Mouse (Mus musculus) forebrain, postnatal 0 days (tissue): ENCODE measurements at regions not wholly inside any gene's neighbourhood (a gene's known extent, or its start where the extent isn't known, plus 50 kb on each side); places are given as distances from the start of the nearest gene placed in this dataset.
A peak's percentile ranks its signal among the peaks of the same experiment; 100 is the strongest.

Experiments used
- ATAC-seq: fragments of 200-750 bp; cut with Nextera tagmentation; 2 replicates; pipeline ENCODE4 v1.8.0; 2017; ENCODE audit warnings: mild to moderate bottlenecking, moderate library complexity
- DNase-seq: peaks from one replicate; pipeline ENCODE4 v3.0.0-alpha.2; 2015
- H3K27ac ChIP-seq: fragments of 300-500 bp; sonication (generic); 2 replicates; pipeline ENCODE4 v1.5.1; 2014; ENCODE audit warnings: low read depth, mild to moderate bottlenecking, antibody characterized with exemption, low read length, moderate library complexity, mixed read lengths
- H3K27me3 ChIP-seq: fragments of 300-500 bp; sonication (generic); 2 replicates; pipeline ENCODE4 v1.6.1; 2014; ENCODE audit warnings: mild to moderate bottlenecking, low read length, mixed read lengths; ENCODE audit not compliant: insufficient read depth
- H3K36me3 ChIP-seq: fragments of 300-500 bp; sonication (generic); 2 replicates; pipeline ENCODE4 v1.6.1; 2014; ENCODE audit warnings: mild to moderate bottlenecking, moderate library complexity; ENCODE audit not compliant: insufficient read depth
- H3K4me1 ChIP-seq: fragments of 300-500 bp; sonication (generic); 2 replicates; pipeline ENCODE4 v1.6.1; 2014; ENCODE audit warnings: antibody characterized with exemption; ENCODE audit not compliant: insufficient read depth
- H3K4me2 ChIP-seq: fragments of 300-500 bp; sonication (generic); 2 replicates; pipeline ENCODE4 v1.6.1; 2014; ENCODE audit warnings: low read depth, mild to moderate bottlenecking, moderate library complexity
- H3K4me3 ChIP-seq: fragments of 300-500 bp; sonication (generic); 2 replicates; pipeline ENCODE4 v1.5.1; 2014; ENCODE audit warnings: low read depth, low read length, mixed read lengths
- H3K9ac ChIP-seq: fragments of 300-500 bp; sonication (generic); 2 replicates; pipeline ENCODE4 v1.6.1; 2014; ENCODE audit warnings: mild to moderate bottlenecking
- H3K9me3 ChIP-seq: fragments of 300-500 bp; sonication (generic); 2 replicates; pipeline ENCODE4 v1.6.1; 2016; ENCODE audit warnings: low read length
- CTCF ChIP-seq: sonication (generic); IDR thresholded peaks from 2 replicates; pipeline ENCODE4 v1.5.1; 2016; ENCODE audit warnings: antibody characterized with exemption, control low read depth, low read depth
- WGBS: fragments of 180-500 bp; shearing (Covaris S2); extraction: QIAGEN DNeasy Blood & Tissue Kit; methylation state at CpG from one replicate; pipeline ENCODE4 v1.1.7; 2014; 5-methylcytosine and 5-hydroxymethylcytosine counted together

DNA sequence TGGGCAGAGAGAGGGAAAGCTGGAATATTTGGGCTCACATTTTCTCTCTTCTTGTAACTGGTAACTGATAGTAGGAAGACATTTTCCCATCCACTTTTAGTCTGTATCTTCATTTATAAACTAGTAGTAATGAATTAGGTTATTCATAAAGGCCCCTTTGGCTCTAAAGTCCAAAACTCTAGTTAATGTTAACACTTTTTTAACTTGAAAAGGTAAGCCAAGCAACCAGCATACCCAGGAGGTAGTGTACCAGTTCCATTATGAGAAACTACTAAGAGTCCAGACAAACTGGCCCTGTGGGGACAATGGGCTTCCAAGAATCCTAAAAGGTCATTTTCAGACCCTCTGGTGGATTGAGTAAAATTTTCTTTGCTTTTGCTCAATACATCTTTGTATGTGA lies 468.4 kb upstream of the Pappa start:
- H3K4me1 ChIP-seq = no peaks in the 10 kb centered on the region
- no peaks in the 10 kb centered on the region for H3K9me3 ChIP-seq
- no peak overlapping the region for H3K27ac ChIP-seq
- no peak overlapping the region for H3K4me2 ChIP-seq
- DNase-seq (no peak), ATAC-seq (no peak)
- no peaks in the 10 kb centered on the region for H3K27me3 ChIP-seq
- H3K4me3 ChIP-seq = no peak overlapping the region
- TF ChIP-seq CTCF = no peak
- H3K9ac ChIP-seq = no peak overlapping the region
- no peaks in the 10 kb centered on the region for H3K36me3 ChIP-seq

DNA sequence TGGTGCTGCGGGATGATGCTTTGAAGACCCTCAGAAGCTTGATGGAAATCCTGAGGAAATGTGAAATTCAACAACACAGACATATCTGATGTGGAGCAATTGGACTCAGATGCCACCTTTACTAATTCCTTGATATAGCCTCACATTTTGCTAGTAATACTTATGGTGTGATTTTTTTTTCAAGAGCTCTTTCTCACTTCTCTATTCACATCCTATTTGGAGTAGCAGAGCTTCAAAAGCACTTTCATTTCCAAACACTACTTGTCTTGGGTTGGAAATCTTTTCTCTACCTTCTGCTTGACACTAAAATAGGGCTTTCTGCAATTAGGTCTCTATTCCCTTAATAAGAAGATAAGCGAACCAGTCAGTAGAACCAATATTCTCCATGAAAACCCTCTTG lies 460.3 kb upstream of the Pappa start:
- 87% methylated on average over 2 of the region's 2 CpGs for WGBS
- Histone ChIP-seq H3K4me3 (no peak overlapping the region), H3K27ac (no peak overlapping the region), H3K4me1 (no peaks in the 10 kb centered on the region), H3K4me2 (no peak overlapping the region), H3K36me3 (no peaks in the 10 kb centered on the region), H3K9ac (no peak overlapping the region), H3K9me3 (no peaks in the 10 kb centered on the region), H3K27me3 (no peaks in the 10 kb centered on the region)
- no peak for TF ChIP-seq CTCF
- ATAC-seq (no peak), DNase-seq (no peak)

DNA sequence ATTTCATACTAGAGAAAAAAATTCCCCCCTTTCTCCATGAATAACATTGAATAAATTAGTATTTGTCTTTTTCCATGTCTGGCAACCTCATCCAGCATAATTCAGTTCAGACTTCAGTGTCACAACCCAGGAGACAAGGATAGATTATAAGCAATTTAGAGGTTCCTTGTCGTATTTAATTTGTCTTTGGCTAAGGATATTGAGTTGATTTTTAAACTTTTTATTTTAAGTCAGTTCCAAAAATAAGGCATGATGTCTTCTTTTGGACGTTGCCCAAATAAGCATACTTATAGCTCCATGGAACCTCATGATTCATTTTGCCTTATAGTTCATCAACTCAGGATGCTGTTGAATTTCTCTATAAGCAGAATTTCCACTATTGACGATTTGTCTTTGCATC lies 456.0 kb upstream of the Pappa start:
- WGBS = 80% methylated on average over 3 of the region's 3 CpGs
- no peaks in the 10 kb centered on the region for H3K27me3 ChIP-seq

DNA sequence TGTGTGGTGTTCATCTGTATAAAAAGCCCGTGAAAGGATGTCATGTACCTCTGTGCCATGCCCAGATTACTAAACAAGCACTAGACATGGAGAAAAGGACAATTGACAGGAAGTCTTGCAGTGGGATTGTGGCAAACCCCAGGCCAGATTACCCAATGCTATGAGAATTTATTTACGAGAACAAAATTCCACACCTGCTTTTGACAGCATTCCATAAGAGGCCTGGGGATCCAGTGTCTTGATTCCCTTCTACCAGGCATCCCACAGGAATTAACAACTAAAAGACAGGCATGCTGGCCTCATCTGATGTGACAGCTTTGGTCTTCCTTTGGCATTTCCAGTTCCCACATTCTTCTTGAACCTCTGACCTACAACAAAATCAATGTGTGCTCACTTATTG lies 454.3 kb upstream of the Pappa start:
- WGBS = 86% methylated on average over 2 of the region's 2 CpGs
- no peak for TF ChIP-seq CTCF
- ATAC-seq (no peak), DNase-seq (no peak)
- Histone ChIP-seq H3K9ac (no peak overlapping the region), H3K4me3 (no peak overlapping the region), H3K4me2 (no peak overlapping the region), H3K27me3 (no peaks in the 10 kb centered on the region), H3K9me3 (no peaks in the 10 kb centered on the region), H3K36me3 (no peaks in the 10 kb centered on the region), H3K4me1 (no peaks in the 10 kb centered on the region), H3K27ac (no peak overlapping the region)

More for the DNA sequence above, 456.0 kb upstream of the Pappa start:
- H3K4me2 ChIP-seq = no peak overlapping the region
- H3K27ac ChIP-seq = no peak overlapping the region
- no peaks in the 10 kb centered on the region for H3K4me1 ChIP-seq
- no peaks in the 10 kb centered on the region for H3K9me3 ChIP-seq
- ATAC-seq (no peak), DNase-seq (no peak)
- H3K9ac ChIP-seq = no peak overlapping the region
- no peak overlapping the region for H3K4me3 ChIP-seq
- no peak for TF ChIP-seq CTCF
- no peaks in the 10 kb centered on the region for H3K36me3 ChIP-seq

DNA sequence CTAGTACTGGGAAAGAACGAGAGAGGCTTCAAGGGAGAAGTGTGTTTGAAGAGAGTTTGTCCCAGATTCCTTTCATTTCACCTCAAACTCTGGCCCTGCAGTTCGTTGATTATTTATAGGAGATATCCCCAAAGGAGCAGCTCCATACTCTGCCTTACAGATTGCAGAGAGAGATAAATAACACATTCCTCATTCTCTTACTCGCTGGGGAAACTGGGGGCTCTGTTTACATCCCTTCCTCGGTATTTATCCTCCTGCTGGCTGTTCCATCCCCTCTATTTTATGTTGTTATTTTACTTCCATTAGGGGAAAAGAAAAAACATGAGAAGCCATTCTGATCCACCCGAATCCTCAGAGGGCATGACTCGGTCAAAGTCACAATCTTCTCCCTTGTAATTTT lies 447.5 kb upstream of the Pappa start:
- H3K36me3 ChIP-seq = no peaks in the 10 kb centered on the region
- 73% methylated on average over 6 of the region's 6 CpGs for WGBS
- H3K4me1 ChIP-seq = no peaks in the 10 kb centered on the region
- H3K9ac ChIP-seq = no peak overlapping the region
- H3K4me3 ChIP-seq = no peak overlapping the region
- H3K4me2 ChIP-seq = no peak overlapping the region
- no peaks in the 10 kb centered on the region for H3K27me3 ChIP-seq
- H3K27ac ChIP-seq = no peak overlapping the region
- no peaks in the 10 kb centered on the region for H3K9me3 ChIP-seq
- ATAC-seq (no peak), DNase-seq (no peak)
- TF ChIP-seq CTCF = no peak

DNA sequence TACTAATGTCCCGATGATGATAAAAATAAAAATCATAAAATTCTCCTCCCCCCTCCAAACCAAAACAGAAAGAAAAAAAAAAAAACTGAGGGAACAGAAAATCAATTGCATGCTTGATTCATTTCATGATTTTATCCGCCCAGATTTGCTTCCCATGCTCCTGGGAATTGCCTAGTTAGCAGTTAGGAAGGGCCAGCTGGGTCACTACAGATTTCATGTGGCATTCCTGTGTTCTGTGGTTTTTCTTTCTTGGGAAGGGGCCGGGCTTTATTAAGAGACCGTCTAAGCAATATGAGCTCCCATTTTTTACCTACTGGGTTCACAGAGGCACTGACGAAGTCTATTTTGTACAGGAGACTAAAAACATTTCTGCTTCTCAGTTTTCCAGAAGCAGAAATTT lies 447.1 kb upstream of the Pappa start:
- Histone ChIP-seq H3K36me3 (no peaks in the 10 kb centered on the region), H3K9me3 (no peaks in the 10 kb centered on the region), H3K4me1 (no peaks in the 10 kb centered on the region), H3K27me3 (no peaks in the 10 kb centered on the region), H3K27ac (no peak overlapping the region), H3K9ac (no peak overlapping the region), H3K4me3 (no peak overlapping the region), H3K4me2 (no peak overlapping the region)
- no peak for TF ChIP-seq CTCF
- no peak for DNase-seq
- no peak for ATAC-seq
- 84% methylated on average over 5 of the region's 5 CpGs for WGBS

DNA sequence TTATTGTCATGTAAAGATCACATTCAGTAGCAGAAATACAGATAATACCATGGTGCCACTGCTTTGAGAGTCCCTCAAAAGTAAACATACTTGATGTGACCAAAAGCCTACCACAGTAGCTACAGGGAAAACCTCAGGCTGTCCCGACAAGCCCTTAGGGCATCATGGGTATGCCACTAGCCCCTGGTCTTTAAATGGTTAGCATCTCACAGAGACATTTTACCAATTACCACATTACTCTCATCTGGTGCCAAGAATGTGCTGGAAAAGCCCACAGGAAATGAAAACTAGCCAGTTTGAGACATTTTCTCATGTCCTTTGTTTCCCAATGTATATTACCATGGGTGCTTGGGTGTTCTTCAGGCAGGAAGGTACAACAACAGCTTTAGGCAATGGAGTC lies 439.3 kb upstream of the Pappa start:
- Histone ChIP-seq H3K9me3 (no peaks in the 10 kb centered on the region), H3K27ac (no peak overlapping the region), H3K4me3 (no peak overlapping the region), H3K4me2 (no peak overlapping the region), H3K4me1 (no peaks in the 10 kb centered on the region), H3K9ac (no peak overlapping the region), H3K27me3 (no peaks in the 10 kb centered on the region), H3K36me3 (no peaks in the 10 kb centered on the region)
- no peak for ATAC-seq
- TF ChIP-seq CTCF = no peak
- WGBS = 91% methylated on average over 1 of the region's 1 CpGs
- no peak for DNase-seq

DNA sequence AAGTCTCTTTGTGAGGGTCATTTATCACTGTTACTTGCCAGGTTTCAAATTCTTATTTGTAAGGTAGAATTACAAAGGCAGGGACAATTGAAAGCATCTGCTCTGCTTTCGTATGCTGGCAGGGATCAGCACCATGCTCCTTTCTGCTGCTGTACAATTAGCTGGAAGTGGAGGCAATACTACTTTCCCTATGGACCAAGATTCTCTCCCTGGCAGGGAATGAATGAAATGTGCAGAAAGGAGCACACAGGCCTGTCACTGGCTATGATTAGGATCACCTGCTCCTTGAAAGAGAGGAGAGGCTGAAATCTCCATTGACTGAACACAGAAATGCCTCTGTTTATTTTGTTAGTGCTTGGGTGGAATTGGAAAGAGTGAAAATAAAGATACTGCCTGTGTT lies 427.8 kb upstream of the Pappa start:
- Histone ChIP-seq H3K27ac (no peak overlapping the region), H3K9me3 (no peaks in the 10 kb centered on the region), H3K4me1 (no peaks in the 10 kb centered on the region), H3K36me3 (no peaks in the 10 kb centered on the region), H3K4me3 (no peak overlapping the region), H3K9ac (no peak overlapping the region), H3K27me3 (no peaks in the 10 kb centered on the region), H3K4me2 (no peak overlapping the region)
- TF ChIP-seq CTCF = no peak
- DNase-seq = peak; percentile 2
- 29% methylated on average over 1 of the region's 1 CpGs for WGBS
- peak; percentile 38; the same call in 1 of the 2 replicates for ATAC-seq
